Mouse (Mus musculus): ENCODE results near the gene AC109138.7.

DNA sequence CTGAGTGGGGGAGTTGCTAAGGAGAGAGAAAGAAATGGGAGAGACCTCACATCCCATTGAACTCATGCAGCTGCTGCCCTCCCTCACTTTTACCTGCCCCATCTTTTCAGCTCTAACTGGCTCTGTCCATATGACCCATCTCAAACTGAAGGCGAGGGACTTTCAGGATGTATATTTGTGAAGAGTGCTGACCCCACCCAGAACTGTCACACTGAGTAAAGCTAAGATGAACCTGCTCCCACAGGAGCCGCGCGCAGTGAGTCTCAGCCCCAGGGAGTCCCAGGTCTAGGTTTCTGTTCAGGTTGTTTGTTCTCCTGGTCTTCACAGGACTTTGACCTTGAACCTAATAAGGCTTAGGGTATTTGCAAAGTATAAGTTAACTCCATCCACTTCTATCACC is 14.7 kb downstream of the AC109138.7 start:
- no peak for TF ChIP-seq CTCF (IDR thresholded peaks at IDR 0.05)
- TF ChIP-seq EP300 (IDR thresholded peaks at IDR 0.05) = no peak
